Mouse (Mus musculus) embryonic facial prominence, embryonic 15.5 days (tissue): ENCODE data around the gene B430218F22Rik. TPM values are rescaled to one million over a fixed set of nuclear protein-coding genes. Genes with fewer than 3 reads are reported as not detected.
"Not testable (repeated sequence)": the region's sequence is repeated elsewhere in the genome, so short reads cannot be mapped to it uniquely, and the experiment has no call there.

Source experiments
- ATAC-seq: fragments of 200-750 bp; cut with Nextera tagmentation; 2 replicates; pipeline ENCODE4 v1.8.0; 2017; ENCODE audit warnings: low read depth, moderate TSS enrichment; ENCODE audit not compliant: insufficient number of reproducible peaks, low FRiP score, low TSS enrichment
- H3K27ac ChIP-seq: fragments of 300-500 bp; sonication (generic); replicated peaks from 2 replicates; pipeline ENCODE4 v1.5.1; 2015; ENCODE audit warnings: mild to moderate bottlenecking, inconsistent platforms
- H3K27me3 ChIP-seq: fragments of 300-500 bp; sonication (generic); 2 replicates; pipeline ENCODE4 v1.6.1; 2015; ENCODE audit warnings: inconsistent platforms
- H3K36me3 ChIP-seq: fragments of 300-500 bp; sonication (generic); 2 replicates; pipeline ENCODE4 v1.6.1; 2015; ENCODE audit warnings: mild to moderate bottlenecking, inconsistent platforms
- H3K4me1 ChIP-seq: fragments of 300-500 bp; sonication (generic); 2 replicates; pipeline ENCODE4 v1.6.1; 2015; ENCODE audit warnings: inconsistent platforms
- H3K4me2 ChIP-seq: fragments of 300-500 bp; sonication (generic); replicated peaks from 2 replicates; pipeline ENCODE4 v1.6.1; 2015; ENCODE audit warnings: mild to moderate bottlenecking, inconsistent platforms
- H3K4me3 ChIP-seq: fragments of 300-500 bp; sonication (generic); replicated peaks from 2 replicates; pipeline ENCODE4 v1.5.1; 2015; ENCODE audit warnings: mild to moderate bottlenecking, inconsistent platforms
- H3K9ac ChIP-seq: fragments of 300-500 bp; sonication (generic); 2 replicates; pipeline ENCODE4 v1.6.1; 2015; ENCODE audit warnings: inconsistent platforms
- H3K9me3 ChIP-seq: fragments of 300-500 bp; sonication (generic); replicated peaks from 2 replicates; pipeline ENCODE4 v1.6.1; 2016; ENCODE audit warnings: inconsistent platforms
- WGBS: fragments of 180-500 bp; shearing (Covaris S2); methylation state at CpG from one replicate; pipeline ENCODE4 v1.1.7; 2015; 5-methylcytosine and 5-hydroxymethylcytosine counted together
- polyA plus RNA-seq: library from polyadenylated mRNA; unstranded; fragments of >200 nt; fragmentation: Nextera tagmentation; extraction: Ambion mirVana; gene quantifications from 2 replicates; pipeline ENCODE4 v1.2.1, GENCODE M21; 2015

Gene B430218F22Rik
- 0.26 and 0.60 TPM in 2 replicates for polyA plus RNA-seq

GRCm38 (mm10) chr13:118386511-118387447, at the start of gene B430218F22Rik, which contains the start of gene Mrps30:
Gene B430218F22Rik, plus strand, starts transcription at chr13:118386630.
Gene Mrps30, minus strand, starts transcription at chr13:118387252.
- ATAC-seq, result peak; percentile 94
- Histone ChIP-seq H3K9ac (peak within 1 kb of the TSS; percentile 72), H3K4me1 (peaks cover 4% of the 10 kb centered on the region), H3K9me3 (no peaks in the 10 kb centered on the region), H3K4me2 (peak within 1 kb of the TSS; percentile 71), H3K4me3 (peak within 1 kb of the TSS; percentile 89), H3K36me3 (peaks cover 25% of the 10 kb centered on the region), H3K27ac (peak within 1 kb of the TSS; percentile 73), H3K27me3 (no peaks in the 10 kb centered on the region)
- WGBS, result under 1% methylated on average over 93 of the region's 93 CpGs

- Histone ChIP-seq H3K36me3 (no peaks in the 10 kb centered on the region), H3K9me3 (no peaks in the 10 kb centered on the region), H3K4me2 (no peak overlapping the region), H3K27me3 (no peaks in the 10 kb centered on the region), H3K4me1 (no peaks in the 10 kb centered on the region), H3K27ac (no peak overlapping the region), H3K9ac (no peak overlapping the region), H3K4me3 (no peak overlapping the region)
- ATAC-seq, result no peak
- WGBS, result 22% methylated on average over 10 of the region's 10 CpGs
These were observed 36.2 kb upstream of the B430218F22Rik start for GRCm38 (mm10) chr13:118350257-118350656.

- Histone ChIP-seq H3K4me3 (no peak overlapping the region), H3K4me2 (no peak overlapping the region), H3K9ac (no peak overlapping the region), H3K9me3 (no peaks in the 10 kb centered on the region), H3K4me1 (no peaks in the 10 kb centered on the region), H3K36me3 (no peaks in the 10 kb centered on the region), H3K27me3 (no peaks in the 10 kb centered on the region), H3K27ac (no peak overlapping the region)
- no peak for ATAC-seq
- WGBS, result 89% methylated on average over 10 of the region's 10 CpGs
These were observed 35.6 kb upstream of the B430218F22Rik start for GRCm38 (mm10) chr13:118350870-118351269.

DNA sequence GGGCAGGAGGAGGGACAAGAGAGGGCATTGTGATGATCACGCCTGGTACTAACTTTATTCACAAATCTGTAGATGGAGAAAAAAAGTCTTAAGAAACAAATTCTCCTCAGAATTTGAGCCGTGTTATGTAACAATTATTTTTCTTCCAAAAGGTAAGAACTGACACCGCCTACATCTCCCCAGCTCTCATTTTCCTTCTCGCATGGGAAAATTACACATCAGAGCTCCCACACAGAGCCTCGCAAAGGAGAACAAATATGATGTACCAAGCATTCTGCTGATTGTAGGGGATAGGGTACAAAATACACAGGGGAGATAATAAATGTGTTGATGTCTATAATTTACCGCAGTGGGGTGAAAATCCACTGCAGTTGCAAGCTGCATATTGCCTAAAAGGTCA, 23.1 kb upstream of the B430218F22Rik start:
- Histone ChIP-seq H3K4me1 (0 out of 2 replicates have a peak, but pooled peaks cover 3% of the 10 kb centered on the region), H3K36me3 (no peaks in the 10 kb centered on the region), H3K27ac (no peak overlapping the region), H3K27me3 (no peaks in the 10 kb centered on the region), H3K9ac (no peak overlapping the region), H3K4me2 (no peak overlapping the region), H3K4me3 (no peak overlapping the region), H3K9me3 (no peaks in the 10 kb centered on the region)
- 65% methylated on average over 6 of the region's 6 CpGs for WGBS
- ATAC-seq, result no peak

DNA sequence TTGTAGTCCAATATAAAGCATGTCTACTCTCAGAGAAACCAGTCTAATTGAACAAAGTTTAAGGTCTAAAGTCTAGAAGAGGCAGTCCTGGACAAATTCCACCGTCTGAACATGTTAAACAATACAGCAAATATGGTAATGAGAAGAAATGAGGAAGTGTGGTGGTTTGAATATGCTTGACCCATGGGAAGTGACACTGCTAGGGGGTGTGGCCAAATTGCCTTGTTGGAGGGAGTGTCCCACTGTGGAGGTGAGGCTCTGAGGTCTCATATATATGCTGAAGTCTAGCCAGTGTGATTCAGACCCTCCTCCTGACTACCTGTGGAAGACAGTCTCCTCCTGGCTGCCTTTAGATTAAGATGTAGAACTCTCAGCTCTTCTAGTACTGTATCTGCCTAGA, 20.7 kb upstream of the B430218F22Rik start:
- WGBS, result 56% methylated on average over 1 of the region's 1 CpGs
- Histone ChIP-seq H3K27ac (no peak overlapping the region), H3K9me3 (no peaks in the 10 kb centered on the region), H3K4me1 (0 out of 2 replicates have a peak, but pooled peaks cover 3% of the 10 kb centered on the region), H3K4me2 (no peak overlapping the region), H3K36me3 (no peaks in the 10 kb centered on the region), H3K4me3 (no peak overlapping the region), H3K9ac (no peak overlapping the region), H3K27me3 (no peaks in the 10 kb centered on the region)
- 0 out of 2 replicates have a peak, but pooled peaks have one; percentile 34 for ATAC-seq

DNA sequence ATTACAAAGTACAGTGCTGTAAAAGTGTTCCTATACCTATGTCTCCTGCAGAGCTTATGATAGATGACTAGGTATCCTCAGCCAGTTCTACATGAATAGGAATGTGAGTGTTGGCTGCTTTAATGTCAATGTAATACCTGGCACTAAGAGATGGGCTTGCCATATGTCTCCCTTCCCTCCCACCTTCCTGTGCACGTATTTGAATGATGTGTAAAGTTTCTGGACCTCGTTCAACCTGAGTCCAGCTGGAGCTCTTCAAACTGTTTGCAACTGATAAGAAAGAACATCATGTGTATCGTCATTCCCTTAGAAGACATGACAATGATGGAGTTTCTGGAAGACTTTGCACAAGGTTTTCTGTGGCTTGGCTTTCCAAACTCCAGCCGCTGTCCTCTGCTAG, 13.6 kb upstream of the B430218F22Rik start:
- H3K27ac ChIP-seq, result no peak overlapping the region
- no peak overlapping the region for H3K9ac ChIP-seq
- no peaks in the 10 kb centered on the region for H3K27me3 ChIP-seq
- H3K4me3 ChIP-seq, result no peak overlapping the region
- no peaks in the 10 kb centered on the region for H3K4me1 ChIP-seq
- ATAC-seq, result no peak
- H3K9me3 ChIP-seq, result no peaks in the 10 kb centered on the region
- no peak overlapping the region for H3K4me2 ChIP-seq
- WGBS, result 90% methylated on average over 4 of the region's 4 CpGs
- H3K36me3 ChIP-seq, result peaks cover 7% of the 10 kb centered on the region

GRCm38 (mm10) chr13:118379155-118379554, 7.3 kb upstream of the B430218F22Rik start:
- WGBS, result 68% methylated on average over 1 of the region's 1 CpGs
- Histone ChIP-seq H3K9me3 (no peaks in the 10 kb centered on the region), H3K4me2 (no peak overlapping the region), H3K27me3 (no peaks in the 10 kb centered on the region), H3K9ac (no peak overlapping the region), H3K36me3 (peaks cover 53% of the 10 kb centered on the region), H3K27ac (no peak overlapping the region), H3K4me1 (no peaks in the 10 kb centered on the region), H3K4me3 (no peak overlapping the region)
- no peak for ATAC-seq

GRCm38 (mm10) chr13:118380381-118380780, 6.0 kb upstream of the B430218F22Rik start:
- H3K4me2 ChIP-seq, result no peak overlapping the region
- H3K9ac ChIP-seq, result no peak overlapping the region
- H3K4me1 ChIP-seq, result no peaks in the 10 kb centered on the region
- no peaks in the 10 kb centered on the region for H3K9me3 ChIP-seq
- H3K27ac ChIP-seq, result no peak overlapping the region
- 66% methylated on average over 10 of the region's 10 CpGs for WGBS
- H3K36me3 ChIP-seq, result peaks cover 57% of the 10 kb centered on the region
- no peaks in the 10 kb centered on the region for H3K27me3 ChIP-seq
- no peak for ATAC-seq
- no peak overlapping the region for H3K4me3 ChIP-seq

GRCm38 (mm10) chr13:118387448-118387801, 995 bp downstream of the B430218F22Rik start:
- not testable (repeated sequence) for H3K4me1 ChIP-seq, H3K9ac ChIP-seq, H3K9me3 ChIP-seq, H3K27ac ChIP-seq, H3K27me3 ChIP-seq, ATAC-seq
- WGBS, result 10% methylated on average over 10 of the region's 10 CpGs
- Histone ChIP-seq H3K36me3 (peaks cover 20% of the 10 kb centered on the region), H3K4me2 (peak overlapping the region; percentile 53), H3K4me3 (peak overlapping the region; percentile 89)

- no peak for ATAC-seq
- WGBS, result 51% methylated on average over 3 of the region's 3 CpGs
- H3K4me2 ChIP-seq, result no peak overlapping the region
These were observed 9.4 kb downstream of the B430218F22Rik start for GRCm38 (mm10) chr13:118395803-118396202.

DNA sequence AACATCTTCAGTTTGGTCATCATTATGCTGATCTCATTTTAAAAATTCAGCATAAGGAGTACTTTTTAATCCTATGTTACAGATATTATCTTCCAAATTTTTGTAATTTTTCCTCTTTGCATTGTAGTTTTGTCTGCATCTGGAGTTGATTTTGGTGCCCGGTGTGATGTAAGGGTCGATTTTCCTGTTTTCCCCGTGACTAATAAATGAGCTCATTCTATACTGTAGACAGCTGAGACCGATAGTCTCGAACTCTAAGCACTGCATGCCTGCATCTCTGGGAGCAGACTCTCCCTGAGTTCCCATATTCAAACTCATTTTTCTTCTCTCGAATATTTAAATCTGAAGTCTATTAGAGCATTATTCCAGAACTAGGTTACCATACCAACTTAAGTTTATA, 13.9 kb downstream of the B430218F22Rik start:
- H3K27me3 ChIP-seq, result no peaks in the 10 kb centered on the region
- no peaks in the 10 kb centered on the region for H3K9me3 ChIP-seq
- no peak for ATAC-seq
- no peak overlapping the region for H3K9ac ChIP-seq
- H3K4me1 ChIP-seq, result no peaks in the 10 kb centered on the region
- WGBS, result 28% methylated on average over 6 of the region's 6 CpGs
- no peak overlapping the region for H3K4me2 ChIP-seq
- no peak overlapping the region for H3K4me3 ChIP-seq
- H3K36me3 ChIP-seq, result no peaks in the 10 kb centered on the region
- H3K27ac ChIP-seq, result no peak overlapping the region

More at GRCm38 (mm10) chr13:118395803-118396202, 9.4 kb downstream of the B430218F22Rik start:
- Histone ChIP-seq H3K9ac (no peak overlapping the region), H3K36me3 (no peaks in the 10 kb centered on the region), H3K9me3 (no peaks in the 10 kb centered on the region), H3K27me3 (no peaks in the 10 kb centered on the region), H3K4me3 (no peak overlapping the region), H3K4me1 (no peaks in the 10 kb centered on the region), H3K27ac (no peak overlapping the region)
